Mouse (Mus musculus): Measurements from ENCODE around the gene Elmo1. TPM values are rescaled to one million over a fixed set of nuclear protein-coding genes. Genes with fewer than 3 reads are reported as not detected.

The Elmo1 gene
- polyA plus RNA-seq, 1 experiment from 2014 or later = 34.9 TPM

GRCm38 (mm10) chr13:20147736-20148135 lies 57.3 kb downstream of the Elmo1 start:
- H3K36me3 ChIP-seq = no peaks in the 10 kb centered on the region
- 0 out of 2 replicates have a peak, but pooled peaks cover 3% of the 10 kb centered on the region for H3K27me3 ChIP-seq
- H3K4me3 ChIP-seq = no peak overlapping the region
- no peak overlapping the region for H3K9ac ChIP-seq (replicated peaks)
- WGBS = 92% methylated on average over 4 of the region's 4 CpGs
- H3K9me3 ChIP-seq = no peaks in the 10 kb centered on the region
- H3K27ac ChIP-seq (replicated peaks) = no peak overlapping the region
- no peak overlapping the region for H3K4me2 ChIP-seq (replicated peaks)
- ATAC-seq (replicated peaks) = no peak
- no peaks in the 10 kb centered on the region for H3K4me1 ChIP-seq

GRCm38 (mm10) chr13:20150130-20150835 lies 59.9 kb downstream of the Elmo1 start:
- no peaks in the 10 kb centered on the region for H3K4me1 ChIP-seq
- H3K9me3 ChIP-seq = no peaks in the 10 kb centered on the region
- H3K27ac ChIP-seq (replicated peaks) = no peak overlapping the region
- 0 out of 2 replicates have a peak, but pooled peaks cover 3% of the 10 kb centered on the region for H3K27me3 ChIP-seq
- H3K9ac ChIP-seq (replicated peaks) = no peak overlapping the region
- no peak overlapping the region for H3K4me2 ChIP-seq (replicated peaks)
- no peaks in the 10 kb centered on the region for H3K36me3 ChIP-seq
- no peak overlapping the region for H3K4me3 ChIP-seq
- no peak for ATAC-seq (replicated peaks)
- WGBS = 92% methylated on average over 11 of the region's 11 CpGs

- H3K9ac ChIP-seq (replicated peaks) = no peak overlapping the region
- no peaks in the 10 kb centered on the region for H3K9me3 ChIP-seq
- no peaks in the 10 kb centered on the region for H3K4me1 ChIP-seq
- no peak overlapping the region for H3K27ac ChIP-seq (replicated peaks)
- no peak overlapping the region for H3K4me3 ChIP-seq
- whole genome bisulfite sequencing = 34% methylated on average over 4 of the region's 4 CpGs
- no peak for ATAC-seq (replicated peaks)
- no peaks in the 10 kb centered on the region for H3K36me3 ChIP-seq
- no peak overlapping the region for H3K4me2 ChIP-seq (replicated peaks)
- H3K27me3 ChIP-seq = 0 out of 2 replicates have a peak, but pooled peaks cover 3% of the 10 kb centered on the region
Observed at GRCm38 (mm10) chr13:20151302-20151978, 61.0 kb downstream of the Elmo1 start.

GRCm38 (mm10) chr13:20157059-20157458 lies 66.7 kb downstream of the Elmo1 start:
- Histone ChIP-seq H3K9me3 (no peaks in the 10 kb centered on the region), H3K9ac (replicated peaks) (no peak overlapping the region), H3K27me3 (no peaks in the 10 kb centered on the region), H3K4me3 (no peak overlapping the region), H3K4me2 (replicated peaks) (no peak overlapping the region), H3K36me3 (no peaks in the 10 kb centered on the region), H3K27ac (replicated peaks) (no peak overlapping the region), H3K4me1 (no peaks in the 10 kb centered on the region)
- 97% methylated on average over 1 of the region's 1 CpGs for WGBS
- no peak for ATAC-seq (replicated peaks)

GRCm38 (mm10) chr13:20157529-20157928 lies 67.1 kb downstream of the Elmo1 start:
- no peaks in the 10 kb centered on the region for H3K4me1 ChIP-seq
- no peaks in the 10 kb centered on the region for H3K36me3 ChIP-seq
- 92% methylated on average over 5 of the region's 5 CpGs for WGBS
- H3K27me3 ChIP-seq = no peaks in the 10 kb centered on the region
- H3K27ac ChIP-seq (replicated peaks) = no peak overlapping the region
- no peak overlapping the region for H3K9ac ChIP-seq (replicated peaks)
- no peak overlapping the region for H3K4me2 ChIP-seq (replicated peaks)
- H3K9me3 ChIP-seq = no peaks in the 10 kb centered on the region
- no peak for ATAC-seq (replicated peaks)
- no peak overlapping the region for H3K4me3 ChIP-seq

- Histone ChIP-seq H3K9ac (replicated peaks) (no peak overlapping the region), H3K4me2 (replicated peaks) (no peak overlapping the region), H3K9me3 (no peaks in the 10 kb centered on the region), H3K36me3 (no peaks in the 10 kb centered on the region), H3K27me3 (no peaks in the 10 kb centered on the region), H3K4me1 (no peaks in the 10 kb centered on the region), H3K4me3 (no peak overlapping the region), H3K27ac (replicated peaks) (no peak overlapping the region)
- ATAC-seq (replicated peaks) = no peak
- 84% methylated on average over 10 of the region's 10 CpGs for WGBS
Observed at GRCm38 (mm10) chr13:20163339-20163954, 73.1 kb downstream of the Elmo1 start.

GRCm38 (mm10) chr13:20164837-20165236 lies 74.4 kb downstream of the Elmo1 start:
- Histone ChIP-seq H3K4me3 (no peak overlapping the region), H3K27ac (replicated peaks) (no peak overlapping the region), H3K36me3 (no peaks in the 10 kb centered on the region), H3K9ac (replicated peaks) (no peak overlapping the region), H3K4me2 (replicated peaks) (no peak overlapping the region), H3K27me3 (no peaks in the 10 kb centered on the region), H3K4me1 (no peaks in the 10 kb centered on the region), H3K9me3 (no peaks in the 10 kb centered on the region)
- WGBS = 87% methylated on average over 2 of the region's 2 CpGs
- no peak for ATAC-seq (replicated peaks)

GRCm38 (mm10) chr13:20173987-20174654 lies 83.7 kb downstream of the Elmo1 start:
- ATAC-seq (replicated peaks) = no peak
- Histone ChIP-seq H3K4me3 (no peak overlapping the region), H3K4me2 (replicated peaks) (no peak overlapping the region), H3K27me3 (no peaks in the 10 kb centered on the region), H3K9ac (replicated peaks) (no peak overlapping the region), H3K27ac (replicated peaks) (no peak overlapping the region), H3K9me3 (no peaks in the 10 kb centered on the region), H3K36me3 (no peaks in the 10 kb centered on the region), H3K4me1 (no peaks in the 10 kb centered on the region)
- WGBS = 41% methylated on average over 10 of the region's 10 CpGs

- Histone ChIP-seq H3K27me3 (no peaks in the 10 kb centered on the region), H3K36me3 (no peaks in the 10 kb centered on the region), H3K9me3 (no peaks in the 10 kb centered on the region), H3K4me2 (replicated peaks) (no peak overlapping the region), H3K9ac (replicated peaks) (no peak overlapping the region), H3K4me3 (no peak overlapping the region), H3K4me1 (no peaks in the 10 kb centered on the region), H3K27ac (replicated peaks) (no peak overlapping the region)
- 68% methylated on average over 3 of the region's 3 CpGs for WGBS
- ATAC-seq (replicated peaks) = no peak
Observed at GRCm38 (mm10) chr13:20174655-20175280, 84.4 kb downstream of the Elmo1 start.

- 89% methylated on average over 5 of the region's 5 CpGs for whole genome bisulfite sequencing
- Histone ChIP-seq H3K4me2 (replicated peaks) (no peak overlapping the region), H3K27me3 (peaks cover 4% of the 10 kb centered on the region; the same call in 1 of the 2 replicates), H3K4me1 (peaks cover 25% of the 10 kb centered on the region), H3K9me3 (no peaks in the 10 kb centered on the region), H3K36me3 (no peaks in the 10 kb centered on the region), H3K27ac (replicated peaks) (no peak overlapping the region), H3K4me3 (no peak overlapping the region), H3K9ac (replicated peaks) (no peak overlapping the region)
- ATAC-seq (replicated peaks) = no peak
Observed at GRCm38 (mm10) chr13:20180738-20181137, 90.3 kb downstream of the Elmo1 start.

GRCm38 (mm10) chr13:20181321-20181720 lies 90.9 kb downstream of the Elmo1 start:
- Histone ChIP-seq H3K36me3 (no peaks in the 10 kb centered on the region), H3K4me2 (replicated peaks) (no peak overlapping the region), H3K4me1 (peaks cover 25% of the 10 kb centered on the region), H3K27me3 (peaks cover 4% of the 10 kb centered on the region; the same call in 1 of the 2 replicates), H3K9ac (replicated peaks) (no peak overlapping the region), H3K4me3 (no peak overlapping the region), H3K27ac (replicated peaks) (no peak overlapping the region), H3K9me3 (no peaks in the 10 kb centered on the region)
- ATAC-seq (replicated peaks) = no peak
- 91% methylated on average over 4 of the region's 4 CpGs for WGBS

Measured in forebrain, embryonic 15.5 days (tissue).